Mouse (Mus musculus): ENCODE data around the gene Cacna1h. TPM values are rescaled to one million over a fixed set of nuclear protein-coding genes. Genes with fewer than 3 reads are reported as not detected.

The Cacna1h gene
- polyA plus RNA-seq, 2 experiments = 0.50 to 1.2 TPM

DNA sequence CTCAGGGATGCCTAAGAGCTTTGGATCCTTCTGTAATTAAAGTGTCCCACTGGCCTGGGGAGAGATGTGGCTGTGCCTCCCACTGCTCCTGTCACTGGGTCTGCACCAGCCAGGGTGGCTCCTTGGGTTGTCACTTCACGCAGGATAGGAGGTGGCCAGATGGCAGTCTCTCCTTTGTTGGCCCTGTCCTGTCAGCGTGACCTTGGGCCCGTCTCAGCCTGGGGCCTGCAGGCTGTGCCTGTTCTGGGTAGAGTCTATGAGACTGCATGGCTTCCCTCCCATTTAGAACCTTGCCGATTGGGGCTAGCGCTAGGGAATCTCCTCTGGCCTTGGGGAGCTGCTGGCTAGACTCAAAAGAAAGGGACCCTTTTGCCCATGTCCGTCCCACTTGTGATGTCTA, 34.7 kb upstream of the Cacna1h start:
- H3K4me1 ChIP-seq (replicated peaks; ENCODE audit: control insufficient read depth in 2 of 2, insufficient read depth in 2 of 2, low read length in 1 of 2) = no peaks in the 10 kb centered on the region
- no peaks in the 10 kb centered on the region for H3K27me3 ChIP-seq (ENCODE audit: control insufficient read depth, insufficient read depth, low read length)
- ATAC-seq (ENCODE audit: insufficient read depth) (no peak), DNase-seq (ENCODE audit: low read depth in 3 of 3, low spot score in 3 of 3) (no peak)
- no peaks in the 10 kb centered on the region for H3K9me3 ChIP-seq (ENCODE audit: control insufficient read depth, low read length)
- H3K4me2 ChIP-seq (ENCODE audit: low read depth) = no peak overlapping the region
- no peak overlapping the region for H3K27ac ChIP-seq
- no peaks in the 10 kb centered on the region for H3K36me3 ChIP-seq (replicated peaks; ENCODE audit: control insufficient read depth, insufficient read depth, low read depth)
- TF ChIP-seq CTCF (IDR thresholded peaks at IDR 0.05; ENCODE audit: low read depth) = no peak
- WGBS (ENCODE audit: insufficient replicate concordance) = 56% methylated on average over 6 of the region's 6 CpGs
- no peak overlapping the region for H3K9ac ChIP-seq (replicated peaks)
- no peak overlapping the region for H3K4me3 ChIP-seq (ENCODE audit: insufficient read depth in 1 of 2, low read depth in 2 of 2, low read length in 2 of 2)

- 37% methylated on average over 6 of the region's 6 CpGs for WGBS (ENCODE audit: insufficient replicate concordance)
- H3K4me2 ChIP-seq (ENCODE audit: low read depth) = no peak overlapping the region
- ATAC-seq (ENCODE audit: insufficient read depth) = no peak
- H3K9ac ChIP-seq (replicated peaks) = no peak overlapping the region
- DNase-seq (ENCODE audit: low read depth in 3 of 3, low spot score in 3 of 3) = no peak
- H3K4me1 ChIP-seq (replicated peaks; ENCODE audit: control insufficient read depth in 2 of 2, insufficient read depth in 2 of 2, low read length in 1 of 2) = no peaks in the 10 kb centered on the region
- H3K4me3 ChIP-seq (ENCODE audit: insufficient read depth in 1 of 2, low read depth in 2 of 2, low read length in 2 of 2) = no peak overlapping the region
- H3K27ac ChIP-seq = no peak overlapping the region
- H3K27me3 ChIP-seq (ENCODE audit: control insufficient read depth, insufficient read depth, low read length) = no peaks in the 10 kb centered on the region
- TF ChIP-seq EP300 (IDR thresholded peaks at IDR 0.05; ENCODE audit: low read depth) = no peak
- TF ChIP-seq CTCF (IDR thresholded peaks at IDR 0.05; ENCODE audit: low read depth) = no peak
- H3K9me3 ChIP-seq (ENCODE audit: control insufficient read depth, low read length) = no peaks in the 10 kb centered on the region
- H3K36me3 ChIP-seq (replicated peaks; ENCODE audit: control insufficient read depth, insufficient read depth, low read depth) = no peaks in the 10 kb centered on the region
These were observed 34.2 kb upstream of the Cacna1h start for GRCm38 (mm10) chr17:25467781-25468180.

DNA sequence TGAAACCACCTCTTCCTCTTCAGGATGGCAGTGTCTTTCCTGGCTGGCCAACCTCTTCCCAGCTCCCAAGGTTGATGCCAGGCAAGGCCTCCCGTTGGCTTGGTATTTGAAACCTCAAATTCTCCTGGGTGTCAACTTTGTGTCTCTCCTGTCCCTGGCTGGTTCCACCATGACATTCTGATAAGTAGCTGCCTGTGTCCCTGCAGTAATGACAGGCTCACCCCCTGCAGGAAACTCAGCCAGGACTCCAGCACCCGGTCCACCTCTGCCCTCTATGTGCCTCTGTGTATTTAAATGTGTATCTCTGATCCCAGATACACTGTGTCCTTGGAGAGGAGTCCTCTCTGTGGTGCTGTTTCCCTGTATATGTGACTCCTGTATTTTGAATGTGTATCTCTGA, 32.7 kb upstream of the Cacna1h start:
- ATAC-seq (ENCODE audit: insufficient read depth) = no peak
- Histone ChIP-seq H3K27ac (no peak overlapping the region), H3K9me3 (ENCODE audit: control insufficient read depth, low read length) (no peaks in the 10 kb centered on the region), H3K36me3 (replicated peaks; ENCODE audit: control insufficient read depth, insufficient read depth, low read depth) (no peaks in the 10 kb centered on the region), H3K9ac (replicated peaks) (no peak overlapping the region), H3K4me3 (ENCODE audit: insufficient read depth in 1 of 2, low read depth in 2 of 2, low read length in 2 of 2) (no peak overlapping the region), H3K27me3 (ENCODE audit: control insufficient read depth, insufficient read depth, low read length) (no peaks in the 10 kb centered on the region), H3K4me2 (ENCODE audit: low read depth) (no peak overlapping the region), H3K4me1 (replicated peaks; ENCODE audit: control insufficient read depth in 2 of 2, insufficient read depth in 2 of 2, low read length in 1 of 2) (no peaks in the 10 kb centered on the region)
- TF ChIP-seq CTCF (IDR thresholded peaks at IDR 0.05; ENCODE audit: low read depth) (no peak), EP300 (IDR thresholded peaks at IDR 0.05; ENCODE audit: low read depth) (no peak)
- WGBS (ENCODE audit: insufficient replicate concordance) = 56% methylated on average over 2 of the region's 2 CpGs
- no peak for DNase-seq (ENCODE audit: low read depth in 3 of 3, low spot score in 3 of 3)

GRCm38 (mm10) chr17:25464091-25464490, 30.5 kb upstream of the Cacna1h start:
- Histone ChIP-seq H3K9me3 (ENCODE audit: control insufficient read depth, low read length) (no peaks in the 10 kb centered on the region), H3K4me2 (ENCODE audit: low read depth) (no peak overlapping the region), H3K9ac (replicated peaks) (no peak overlapping the region), H3K36me3 (replicated peaks; ENCODE audit: control insufficient read depth, insufficient read depth, low read depth) (no peaks in the 10 kb centered on the region), H3K4me3 (ENCODE audit: insufficient read depth in 1 of 2, low read depth in 2 of 2, low read length in 2 of 2) (no peak overlapping the region), H3K27me3 (ENCODE audit: control insufficient read depth, insufficient read depth, low read length) (no peaks in the 10 kb centered on the region), H3K27ac (no peak overlapping the region), H3K4me1 (replicated peaks; ENCODE audit: control insufficient read depth in 2 of 2, insufficient read depth in 2 of 2, low read length in 1 of 2) (no peaks in the 10 kb centered on the region)
- no peak for TF ChIP-seq EP300 (IDR thresholded peaks at IDR 0.05; ENCODE audit: low read depth)
- no peak for TF ChIP-seq CTCF (IDR thresholded peaks at IDR 0.05; ENCODE audit: low read depth)
- ATAC-seq (ENCODE audit: insufficient read depth) (no peak), DNase-seq (ENCODE audit: low read depth in 3 of 3, low spot score in 3 of 3) (no peak)
- WGBS (ENCODE audit: insufficient replicate concordance) = 44% methylated on average over 4 of the region's 4 CpGs

DNA sequence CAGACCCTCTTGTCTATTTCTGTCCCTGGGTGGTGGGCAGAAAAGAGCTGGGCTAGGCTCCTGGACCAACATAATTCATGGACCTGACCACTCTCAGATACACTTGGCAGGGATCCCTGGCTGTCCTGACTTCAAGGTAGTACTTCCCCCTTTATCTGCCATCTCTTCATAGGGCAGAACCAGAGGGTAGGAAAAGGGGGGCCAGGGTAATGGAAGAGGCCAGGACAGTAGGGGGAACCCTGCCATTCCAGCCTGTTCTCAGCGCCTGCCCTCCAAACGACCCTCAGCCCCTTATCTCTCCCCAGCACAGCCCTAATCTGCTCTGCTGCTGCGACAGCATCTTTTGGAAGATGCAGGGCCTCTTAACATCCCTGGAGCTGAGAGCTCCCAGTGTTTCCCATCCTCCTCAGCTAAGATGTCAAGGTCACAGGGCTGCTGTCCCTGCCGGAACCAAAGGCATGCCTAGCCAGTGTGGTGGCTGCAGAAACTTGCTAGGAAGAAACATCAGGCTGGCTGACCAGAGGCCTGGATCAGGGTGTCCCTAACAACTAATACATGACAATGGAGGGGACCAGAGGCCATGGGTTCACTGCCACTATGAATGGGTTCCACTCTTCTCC, 29.9 kb upstream of the Cacna1h start:
- Histone ChIP-seq H3K27me3 (ENCODE audit: control insufficient read depth, insufficient read depth, low read length) (no peaks in the 10 kb centered on the region), H3K4me2 (ENCODE audit: low read depth) (no peak overlapping the region), H3K9ac (replicated peaks) (no peak overlapping the region), H3K4me1 (replicated peaks; ENCODE audit: control insufficient read depth in 2 of 2, insufficient read depth in 2 of 2, low read length in 1 of 2) (no peaks in the 10 kb centered on the region), H3K36me3 (replicated peaks; ENCODE audit: control insufficient read depth, insufficient read depth, low read depth) (no peaks in the 10 kb centered on the region), H3K9me3 (ENCODE audit: control insufficient read depth, low read length) (no peaks in the 10 kb centered on the region), H3K27ac (no peak overlapping the region), H3K4me3 (ENCODE audit: insufficient read depth in 1 of 2, low read depth in 2 of 2, low read length in 2 of 2) (no peak overlapping the region)
- ATAC-seq (ENCODE audit: insufficient read depth) (no peak), DNase-seq (ENCODE audit: low read depth in 3 of 3, low spot score in 3 of 3) (no peak)
- 34% methylated on average over 4 of the region's 4 CpGs for WGBS (ENCODE audit: insufficient replicate concordance)
- no peak for TF ChIP-seq EP300 (IDR thresholded peaks at IDR 0.05; ENCODE audit: low read depth)
- no peak for TF ChIP-seq CTCF (IDR thresholded peaks at IDR 0.05; ENCODE audit: low read depth)

Data from liver, embryonic 14.5 days (tissue).